Mouse (Mus musculus): ENCODE measurements at regions not wholly inside any gene's neighbourhood (a gene's known extent, or its start where the extent isn't known, plus 50 kb on each side); places are given as distances from the start of the nearest gene placed in this dataset.

- no peak for DNase-seq (ENCODE audit: low read depth, low spot score)
Measured at GRCm38 (mm10) chr1:121168651-121169050, 163.7 kb downstream of the Insig2 start.

- DNase-seq (ENCODE audit: low read depth, low spot score), result no peak
Measured at GRCm38 (mm10) chr1:121176541-121176940, 155.8 kb downstream of the Insig2 start.

DNA sequence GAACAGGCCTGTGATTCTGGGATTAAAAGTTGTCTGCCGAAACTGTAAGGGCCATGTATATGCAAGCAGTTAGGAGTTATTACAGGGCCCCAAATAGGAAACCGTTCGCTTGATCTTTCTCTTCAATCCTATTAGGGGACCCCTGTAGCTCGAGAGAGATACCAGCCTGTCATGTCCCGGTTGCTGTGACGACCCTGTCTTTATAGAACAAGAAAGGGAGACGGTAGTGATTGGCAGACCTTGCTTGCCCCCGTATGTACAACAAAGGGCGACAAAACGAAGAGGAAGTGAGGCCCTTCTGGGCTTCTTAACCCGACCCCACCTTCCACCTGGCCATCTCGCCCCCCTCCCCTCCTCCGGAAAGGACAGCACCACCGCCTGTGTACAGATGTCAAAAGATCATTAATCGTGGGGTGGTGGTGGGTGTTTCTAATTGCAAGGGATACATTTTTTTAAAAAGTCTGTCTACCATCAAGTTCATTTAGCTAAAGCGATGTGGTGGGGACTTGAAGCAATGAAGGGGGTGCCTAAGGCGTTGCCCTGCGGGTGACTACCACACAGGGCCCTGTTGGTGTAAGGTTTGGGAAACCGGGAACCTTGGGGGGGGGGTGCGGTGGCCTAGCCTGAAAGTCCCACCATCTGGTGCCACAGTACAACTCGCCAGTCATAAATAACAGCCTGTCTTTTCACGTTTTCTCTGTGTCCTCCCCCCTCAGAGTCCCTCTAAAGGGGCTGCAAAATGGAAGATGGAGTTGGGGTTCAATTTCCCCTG, 155.1 kb downstream of the Insig2 start:
- no peak for DNase-seq (ENCODE audit: low read depth, low spot score)

DNA sequence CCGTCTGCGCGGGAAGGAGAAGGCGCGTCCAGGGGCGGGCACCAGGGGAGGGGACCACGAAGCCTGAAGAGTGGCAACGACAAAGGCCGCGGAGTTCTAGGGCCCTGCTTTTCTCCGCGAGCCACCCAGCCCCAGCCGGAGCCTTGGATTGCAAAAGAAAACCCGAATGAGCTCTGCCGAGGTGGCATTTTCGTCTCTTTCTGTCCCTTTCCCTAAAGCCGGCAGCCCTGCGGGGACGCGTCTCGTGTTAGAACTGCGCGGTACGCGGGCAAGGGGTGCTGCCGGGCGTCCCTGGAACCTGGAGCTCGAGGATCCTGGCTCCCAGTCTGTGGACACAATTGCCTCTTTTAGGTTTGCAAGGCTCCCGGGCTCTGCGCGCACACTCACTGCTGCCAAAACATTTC, 154.5 kb downstream of the Insig2 start:
- peak; percentile 13 for DNase-seq (ENCODE audit: low read depth, low spot score)

- no peak for DNase-seq (ENCODE audit: low read depth, low spot score)
Measured at GRCm38 (mm10) chr1:121178611-121179245, 153.7 kb downstream of the Insig2 start.

DNA sequence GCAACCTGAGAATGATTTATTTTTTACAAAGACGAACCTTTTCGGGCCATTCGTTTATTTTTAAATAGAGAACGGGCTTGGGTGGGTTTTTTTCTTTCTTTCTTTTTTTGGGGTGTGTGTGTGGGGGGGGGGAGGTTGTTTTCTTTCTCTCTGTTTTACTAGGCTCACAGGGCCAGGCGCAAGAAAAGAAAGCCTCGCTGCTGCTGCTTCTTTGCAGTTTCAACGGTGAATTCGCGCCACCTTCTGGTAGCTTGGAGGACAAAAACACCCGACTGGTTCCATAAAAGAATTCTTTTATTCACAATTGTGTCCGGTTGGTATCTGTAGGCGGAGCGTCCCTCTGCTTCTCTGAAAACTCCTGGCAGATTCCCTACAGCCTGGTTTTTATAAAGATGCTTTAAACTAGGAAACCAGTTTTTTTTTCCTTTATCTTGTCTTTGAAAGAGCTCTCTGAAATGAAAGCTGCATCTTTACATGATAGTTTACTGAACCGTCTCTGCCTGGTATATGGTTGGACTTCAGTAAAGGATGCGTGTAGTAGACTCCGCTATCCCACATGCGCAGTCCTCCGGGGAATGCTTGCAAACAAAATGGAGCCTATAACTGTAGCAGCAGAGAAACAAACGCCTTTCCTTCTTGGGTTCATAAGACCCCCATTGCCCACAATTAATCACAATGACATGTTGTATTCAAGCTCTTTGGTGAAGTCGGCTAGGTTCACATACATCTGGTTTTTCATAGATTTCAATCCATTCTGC, 151.9 kb downstream of the Insig2 start:
- DNase-seq (ENCODE audit: low read depth, low spot score), result peak; percentile 82

DNA sequence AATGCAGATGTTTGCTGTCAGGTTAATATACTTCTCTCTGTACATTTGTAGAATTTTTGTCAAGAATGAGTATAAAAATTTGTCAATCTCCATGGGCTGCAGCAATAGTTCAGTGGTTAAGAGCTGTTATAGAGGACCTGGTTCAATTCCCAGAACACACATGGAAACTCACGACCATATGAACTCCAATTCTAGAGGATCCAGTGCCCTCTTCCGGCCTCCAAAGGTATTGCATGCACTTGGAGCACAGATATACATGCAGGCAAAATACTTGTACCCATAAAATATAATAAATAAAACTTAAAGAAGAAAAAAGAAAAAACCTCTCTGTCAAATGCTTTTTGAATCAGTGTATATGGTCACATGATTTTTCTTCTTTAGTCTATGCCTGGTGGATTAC, 143.5 kb downstream of the Insig2 start:
- DNase-seq (ENCODE audit: low read depth, low spot score), result peak; percentile 58

DNA sequence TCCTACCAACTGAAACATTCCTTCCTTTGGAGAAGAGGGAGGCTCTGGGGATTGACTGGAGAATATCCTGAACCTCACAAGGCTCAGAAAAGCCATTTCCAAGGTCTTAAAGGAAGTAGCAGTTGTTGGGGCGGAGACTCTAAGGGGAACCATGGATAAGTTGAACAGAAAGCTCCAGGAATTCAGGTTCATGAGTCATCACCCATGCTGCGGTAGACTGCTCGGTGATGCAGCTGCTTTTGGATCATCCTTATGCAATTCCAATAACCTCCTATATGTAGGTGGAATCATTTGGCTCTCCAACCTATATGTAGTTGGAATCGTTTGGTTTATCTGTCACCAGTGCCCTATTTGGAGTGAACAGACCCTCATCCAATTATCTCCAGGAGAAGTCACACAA, 137.6 kb downstream of the Insig2 start:
- no peak for DNase-seq (ENCODE audit: low read depth, low spot score)

- peak; percentile 47 for DNase-seq (ENCODE audit: low read depth, low spot score)
Measured at GRCm38 (mm10) chr1:121215843-121216242, 116.5 kb downstream of the Insig2 start.

GRCm38 (mm10) chr1:121224250-121224649, 108.1 kb downstream of the Insig2 start:
- DNase-seq (ENCODE audit: low read depth, low spot score), result no peak

DNA sequence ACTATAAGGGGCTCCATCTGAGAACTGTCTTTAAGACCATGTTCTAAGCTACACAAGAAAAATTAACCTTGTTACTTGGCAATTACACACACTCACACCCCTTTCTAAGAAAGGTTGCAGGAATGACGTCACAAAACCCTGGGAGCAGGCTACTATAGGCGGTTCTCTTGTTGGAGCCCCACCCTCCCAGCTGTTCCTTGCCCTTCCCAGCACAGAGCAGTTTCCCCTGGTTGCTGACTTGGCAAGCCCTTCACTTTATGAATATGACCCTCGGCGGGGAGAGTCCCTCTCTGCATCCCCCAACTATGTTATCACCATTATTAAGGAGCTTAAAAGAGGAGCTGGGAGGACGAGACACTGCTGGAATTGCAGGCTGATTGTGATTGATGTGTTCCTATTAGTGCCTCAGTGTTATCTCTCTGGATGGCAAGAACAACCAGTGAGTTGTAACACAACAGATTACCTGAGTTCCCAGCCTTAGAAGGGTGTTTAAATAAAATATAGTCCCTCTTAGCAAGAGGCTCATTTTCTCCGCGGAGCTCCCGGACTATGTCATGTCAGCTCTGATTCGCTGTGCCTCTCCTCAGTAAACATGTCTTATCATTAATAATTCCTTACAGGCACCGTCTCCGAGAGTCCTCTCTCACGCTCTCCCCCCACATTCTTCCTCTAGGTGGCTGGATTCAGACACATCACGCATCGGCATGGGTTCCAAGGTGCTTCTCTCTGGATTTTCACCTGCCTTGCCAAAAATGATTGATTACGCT, 105.7 kb downstream of the Insig2 start:
- DNase-seq (ENCODE audit: low read depth, low spot score), result no peak

DNA sequence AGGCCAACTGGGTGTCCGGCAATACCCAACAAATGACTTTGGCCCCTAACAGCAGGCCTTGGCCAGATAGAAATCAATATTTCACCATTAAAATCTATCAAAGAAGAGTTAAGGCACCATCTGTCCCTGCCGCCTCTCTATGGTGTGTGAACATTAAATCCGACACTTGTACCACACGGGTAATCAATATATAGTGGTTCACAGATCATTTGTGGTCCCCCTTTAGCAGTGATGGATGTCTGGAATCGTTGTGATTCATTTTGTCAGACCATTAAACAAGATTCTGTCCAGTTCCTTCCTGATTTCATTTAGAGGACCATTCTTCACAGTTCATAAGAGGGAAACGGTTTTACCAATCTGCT, 105.2 kb downstream of the Insig2 start:
- no peak for DNase-seq (ENCODE audit: low read depth, low spot score)

DNA sequence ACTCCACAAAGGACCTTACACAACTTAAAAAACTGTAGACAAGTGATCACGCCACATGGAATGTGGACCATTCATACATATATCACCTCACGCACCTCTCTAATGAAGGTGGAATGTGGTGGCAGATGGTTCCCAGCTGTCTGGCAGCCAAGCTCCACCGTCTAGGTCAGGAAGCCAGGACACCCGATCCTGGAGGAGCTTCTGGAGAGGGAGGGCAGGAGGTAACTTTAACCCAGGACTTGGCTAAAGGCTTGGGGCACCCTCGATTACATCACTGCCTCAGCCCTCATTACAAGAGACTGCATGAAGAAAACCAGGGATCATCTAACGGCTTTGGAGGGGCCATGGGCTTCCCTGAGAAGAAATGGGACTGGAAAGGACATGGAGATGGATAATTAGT, 88.8 kb downstream of the Insig2 start:
- DNase-seq (ENCODE audit: low read depth, low spot score), result no peak

DNA sequence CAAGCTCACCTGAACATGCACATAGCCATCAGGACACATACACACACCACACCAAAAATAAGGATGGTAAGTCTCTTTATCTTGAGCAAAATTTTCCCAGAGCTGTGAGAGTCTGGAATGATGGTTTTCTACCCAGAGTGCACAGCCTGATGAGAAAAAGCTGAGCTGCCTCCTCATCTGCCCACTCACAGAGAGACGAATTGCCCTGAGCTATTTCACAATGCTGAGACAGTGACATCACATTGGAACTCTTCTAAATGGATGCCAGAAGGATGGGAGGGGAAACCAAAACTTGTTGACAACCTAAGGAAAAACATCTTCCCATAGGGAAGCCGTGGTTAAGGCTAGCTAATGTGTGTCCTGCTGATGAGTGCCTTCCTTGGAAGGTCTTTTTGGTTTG, 84.8 kb downstream of the Insig2 start:
- no peak for DNase-seq (ENCODE audit: low read depth, low spot score)

DNA sequence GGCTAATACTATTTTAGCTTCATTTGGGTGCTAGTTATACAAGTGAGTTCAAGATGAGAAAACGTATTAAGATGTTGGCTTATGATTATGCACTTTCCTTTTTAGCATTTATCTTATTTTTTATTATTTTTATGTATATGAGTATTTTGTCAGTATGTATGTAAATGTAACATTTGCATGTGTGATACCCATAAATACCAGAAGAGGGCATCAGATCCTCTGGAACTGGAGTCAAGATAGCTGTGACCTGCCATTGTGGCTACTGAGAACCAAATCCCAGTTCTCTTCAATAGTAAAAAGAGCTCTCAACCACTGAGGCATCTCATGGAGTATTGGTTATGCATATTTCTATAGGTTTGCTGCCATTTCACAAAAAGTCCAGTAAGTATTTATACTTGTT, 83.3 kb downstream of the Insig2 start:
- DNase-seq (ENCODE audit: low read depth, low spot score), result peak; percentile 43

GRCm38 (mm10) chr1:121250686-121251085, 81.7 kb downstream of the Insig2 start:
- no peak for DNase-seq (ENCODE audit: low read depth, low spot score)

- DNase-seq (ENCODE audit: low read depth, low spot score), result no peak
Measured at GRCm38 (mm10) chr1:121252056-121252455, 80.3 kb downstream of the Insig2 start.

GRCm38 (mm10) chr1:121254196-121254595, 78.2 kb downstream of the Insig2 start:
- no peak for DNase-seq (ENCODE audit: low read depth, low spot score)

Measured in ES-CJ7 (cell line).